Mouse (Mus musculus): Measurements from ENCODE around the gene Ubxn10. TPM values are rescaled to one million over a fixed set of nuclear protein-coding genes. Genes with fewer than 3 reads are reported as not detected.

The Ubxn10 gene
- polyA plus RNA-seq, 1 experiment from 2014 or later, result 4.6 TPM

DNA sequence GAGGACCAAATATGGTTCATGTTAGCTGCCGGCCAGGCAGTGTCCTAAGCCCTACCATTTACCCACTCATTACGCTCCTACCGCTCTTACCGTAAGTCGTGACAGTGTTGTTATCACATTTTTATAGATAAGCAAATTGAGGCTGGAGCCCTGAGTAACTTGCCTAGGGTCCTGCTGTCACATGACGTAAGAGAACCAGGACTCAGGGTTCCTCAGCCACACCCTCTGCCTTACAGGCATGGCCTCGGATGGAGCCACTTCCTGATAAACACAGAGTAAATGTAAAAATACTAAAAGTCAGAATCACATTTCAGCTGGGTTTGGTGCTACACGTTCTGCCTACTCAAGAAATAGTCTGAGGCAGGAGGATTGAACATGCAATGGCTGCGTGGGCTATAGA lies 17.5 kb upstream of the Ubxn10 start:
- H3K27ac ChIP-seq, result no peak overlapping the region

DNA sequence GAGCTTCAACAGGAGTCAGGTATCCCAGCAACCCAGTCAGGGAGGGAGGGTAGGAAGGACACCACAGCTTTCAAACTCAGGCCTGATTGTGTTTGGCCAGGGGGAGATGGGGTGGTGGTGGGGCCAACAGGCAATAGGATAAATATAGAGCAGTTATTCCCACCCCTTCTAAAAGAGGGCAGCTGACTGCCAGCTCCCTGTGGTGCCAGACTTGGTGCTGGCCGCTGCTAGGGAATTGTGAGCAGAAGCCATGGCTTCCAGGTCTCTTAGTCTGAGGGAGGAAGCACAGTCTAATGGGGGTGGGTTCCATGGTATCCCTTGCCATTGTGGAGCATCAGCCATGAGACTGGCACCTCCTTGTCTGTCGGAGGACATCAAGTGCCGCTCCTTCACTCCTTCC lies 16.6 kb upstream of the Ubxn10 start:
- peaks cover 5% of the 10 kb centered on the region; the same call in 1 of the 2 replicates for H3K9me3 ChIP-seq
- H3K4me1 ChIP-seq (replicated peaks), result peaks cover 35% of the 10 kb centered on the region
- H3K36me3 ChIP-seq, result no peaks in the 10 kb centered on the region
- H3K27ac ChIP-seq, result no peak overlapping the region
- H3K27me3 ChIP-seq (ENCODE audit: insufficient read depth, poor library complexity, severe bottlenecking), result no peaks in the 10 kb centered on the region
- DNase-seq (ENCODE audit: low spot score), result no peak
- WGBS, result 85% methylated on average over 3 of the region's 3 CpGs
- H3K4me3 ChIP-seq, result no peak overlapping the region

More for the DNA sequence above, 17.5 kb upstream of the Ubxn10 start:
- no peaks in the 10 kb centered on the region for H3K36me3 ChIP-seq
- peaks cover 5% of the 10 kb centered on the region; the same call in 1 of the 2 replicates for H3K9me3 ChIP-seq
- H3K27me3 ChIP-seq (ENCODE audit: insufficient read depth, poor library complexity, severe bottlenecking), result no peaks in the 10 kb centered on the region
- no peak for DNase-seq (ENCODE audit: low spot score)
- 88% methylated on average over 9 of the region's 9 CpGs for WGBS
- no peak overlapping the region for H3K4me3 ChIP-seq
- peaks cover 29% of the 10 kb centered on the region for H3K4me1 ChIP-seq (replicated peaks)

- no peak for DNase-seq (ENCODE audit: low spot score)
- 89% methylated on average over 6 of the region's 6 CpGs for WGBS
- Histone ChIP-seq H3K36me3 (no peaks in the 10 kb centered on the region), H3K4me3 (no peak overlapping the region), H3K27ac (no peak overlapping the region), H3K9me3 (peaks cover 5% of the 10 kb centered on the region; the same call in 1 of the 2 replicates), H3K27me3 (ENCODE audit: insufficient read depth, poor library complexity, severe bottlenecking) (no peaks in the 10 kb centered on the region), H3K4me1 (replicated peaks) (peaks cover 44% of the 10 kb centered on the region)
These were observed 15.6 kb upstream of the Ubxn10 start for GRCm38 (mm10) chr4:138752603-138753002.

DNA sequence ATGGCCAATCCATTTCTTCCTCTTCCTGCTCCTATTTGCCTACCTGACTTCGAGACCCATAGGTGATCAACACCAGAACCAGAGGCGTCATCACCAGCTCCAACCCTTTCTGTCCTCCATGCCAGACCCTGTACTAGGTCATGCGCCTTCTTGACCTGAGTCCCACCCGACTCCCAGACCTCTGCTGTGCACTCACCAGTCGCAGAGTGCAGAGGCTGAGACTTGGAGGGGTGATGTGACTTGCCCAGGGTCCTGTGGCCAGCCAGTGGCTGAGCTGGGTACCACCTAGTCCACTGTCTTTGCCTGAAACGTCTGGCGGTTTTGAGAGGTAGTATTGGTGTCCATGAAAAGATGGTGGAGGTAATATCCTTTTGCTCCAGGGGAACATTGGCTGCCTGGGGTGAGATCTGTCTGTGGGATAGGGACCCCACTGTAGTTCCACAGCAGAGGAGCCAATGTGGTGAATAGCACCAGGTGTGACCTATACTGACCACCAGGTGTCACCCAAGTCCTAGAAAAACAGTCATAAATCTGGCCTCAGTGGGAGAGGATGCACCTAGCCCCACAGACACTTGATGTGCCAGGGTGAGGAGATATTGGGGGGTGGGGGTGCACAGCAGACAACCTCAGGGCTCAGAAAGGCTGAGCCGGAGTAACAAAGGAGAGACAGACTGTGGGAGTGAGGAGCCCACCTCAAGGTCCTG lies 11.6 kb upstream of the Ubxn10 start:
- 65% methylated on average over 8 of the region's 8 CpGs for WGBS
- Histone ChIP-seq H3K4me1 (replicated peaks) (peaks cover 41% of the 10 kb centered on the region), H3K27ac (peak overlapping the region; percentile 50; the same call in 1 of the 2 replicates), H3K36me3 (no peaks in the 10 kb centered on the region), H3K9me3 (peaks cover 5% of the 10 kb centered on the region; the same call in 1 of the 2 replicates), H3K4me3 (no peak overlapping the region), H3K27me3 (ENCODE audit: insufficient read depth, poor library complexity, severe bottlenecking) (peaks cover 4% of the 10 kb centered on the region; the same call in 1 of the 2 replicates)
- DNase-seq (ENCODE audit: low spot score), result peak; percentile 40

DNA sequence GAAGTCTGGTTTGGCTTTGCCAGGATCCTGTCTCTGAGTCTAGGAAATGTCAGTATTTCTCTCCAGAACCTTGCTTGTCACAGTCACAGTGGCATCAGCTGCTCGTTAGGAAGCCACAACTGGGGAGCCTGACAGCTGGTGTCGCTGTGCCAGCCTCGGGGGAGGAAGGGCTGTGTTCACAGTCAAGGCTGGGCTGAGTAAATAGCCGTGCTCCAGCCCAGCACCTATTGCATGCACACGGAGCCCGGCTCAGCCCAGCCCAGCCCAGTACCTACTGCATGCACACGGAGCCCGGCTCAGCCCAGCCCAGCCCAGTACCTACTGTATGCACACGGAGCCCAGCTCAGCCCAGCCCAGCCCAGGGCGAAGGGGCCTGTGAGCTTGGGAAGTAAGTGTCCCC lies 10.9 kb upstream of the Ubxn10 start:
- Histone ChIP-seq H3K9me3 (peaks cover 5% of the 10 kb centered on the region; the same call in 1 of the 2 replicates), H3K4me3 (no peak overlapping the region), H3K36me3 (no peaks in the 10 kb centered on the region), H3K4me1 (replicated peaks) (peaks cover 46% of the 10 kb centered on the region), H3K27ac (0 out of 2 replicates have a peak overlapping the region, but pooled peaks have one; percentile 50), H3K27me3 (ENCODE audit: insufficient read depth, poor library complexity, severe bottlenecking) (peaks cover 4% of the 10 kb centered on the region; the same call in 1 of the 2 replicates)
- no peak for DNase-seq (ENCODE audit: low spot score)
- 63% methylated on average over 10 of the region's 10 CpGs for WGBS

- Histone ChIP-seq H3K4me3 (no peak overlapping the region), H3K27me3 (ENCODE audit: insufficient read depth, poor library complexity, severe bottlenecking) (peaks cover 4% of the 10 kb centered on the region; the same call in 1 of the 2 replicates), H3K4me1 (replicated peaks) (peaks cover 50% of the 10 kb centered on the region), H3K9me3 (no peaks in the 10 kb centered on the region), H3K36me3 (no peaks in the 10 kb centered on the region), H3K27ac (0 out of 2 replicates have a peak overlapping the region, but pooled peaks have one; percentile 50)
- 91% methylated on average over 9 of the region's 9 CpGs for WGBS
- DNase-seq (ENCODE audit: low spot score), result no peak
These were observed 9.9 kb upstream of the Ubxn10 start for GRCm38 (mm10) chr4:138746866-138747265.

DNA sequence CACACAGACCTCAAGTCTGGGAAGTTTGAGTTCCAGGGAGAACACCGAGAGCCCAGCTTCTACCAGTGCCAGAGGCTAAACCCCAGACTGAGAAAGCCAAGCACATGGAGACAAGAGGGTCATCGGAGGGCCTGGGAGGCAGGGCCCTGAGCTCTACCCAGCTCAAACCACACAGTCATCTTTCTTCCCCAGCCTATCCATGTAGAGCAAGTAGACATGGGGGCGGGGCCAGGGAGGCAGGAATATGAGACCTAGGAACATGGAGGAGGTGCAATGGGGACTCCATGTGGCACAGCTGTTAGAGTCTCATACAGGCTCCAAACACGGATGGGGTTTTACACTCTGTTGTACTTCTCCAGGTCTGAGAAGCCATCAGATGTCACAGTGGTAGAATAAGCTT lies 8.9 kb upstream of the Ubxn10 start:
- peak; percentile 49 for DNase-seq (ENCODE audit: low spot score)
- peaks cover 4% of the 10 kb centered on the region; the same call in 1 of the 2 replicates for H3K27me3 ChIP-seq (ENCODE audit: insufficient read depth, poor library complexity, severe bottlenecking)
- 68% methylated on average over 4 of the region's 4 CpGs for WGBS
- H3K27ac ChIP-seq, result peak overlapping the region; percentile 50; the same call in 1 of the 2 replicates
- no peaks in the 10 kb centered on the region for H3K36me3 ChIP-seq
- peaks cover 50% of the 10 kb centered on the region for H3K4me1 ChIP-seq (replicated peaks)
- H3K9me3 ChIP-seq, result no peaks in the 10 kb centered on the region
- no peak overlapping the region for H3K4me3 ChIP-seq

DNA sequence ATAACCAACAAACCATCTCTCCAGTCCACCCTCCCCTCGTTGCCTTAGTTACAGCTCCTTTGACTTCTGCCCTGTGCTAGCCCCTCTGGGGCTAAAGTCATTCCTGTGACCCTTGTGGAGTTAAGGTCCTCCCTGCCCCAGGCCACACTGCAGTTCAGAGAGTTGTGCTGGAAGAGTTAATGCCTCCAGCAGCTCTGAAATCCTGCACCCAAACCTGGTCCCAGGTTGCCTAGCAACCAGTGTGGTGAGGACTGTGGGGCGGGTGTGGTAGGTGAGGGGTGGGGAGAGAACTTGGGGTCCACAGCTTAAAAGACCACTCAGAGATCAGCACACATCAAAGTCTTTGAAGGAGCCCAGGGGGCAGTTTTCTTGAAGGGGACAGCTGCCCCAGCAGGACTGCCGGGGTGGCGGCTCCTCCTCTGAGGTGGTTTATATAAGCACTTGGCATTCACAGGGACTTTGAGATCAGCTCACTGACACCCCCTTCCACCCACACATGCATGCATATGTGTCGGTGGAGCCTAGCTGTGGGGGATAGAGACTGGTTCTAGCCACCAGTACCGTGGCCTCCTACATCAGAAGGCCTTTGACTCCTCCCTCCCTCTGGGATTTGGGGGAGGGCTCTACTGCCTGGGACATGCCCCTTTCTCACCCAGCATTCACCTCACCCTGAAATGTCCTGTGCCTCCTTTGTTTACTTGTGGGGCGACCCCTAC lies 2.3 kb upstream of the Ubxn10 start:
- DNase-seq (ENCODE audit: low spot score), result peak; percentile 40
- no peaks in the 10 kb centered on the region for H3K36me3 ChIP-seq
- WGBS, result 12% methylated on average over 7 of the region's 7 CpGs
- H3K27ac ChIP-seq, result peak overlapping the region; percentile 69
- no peaks in the 10 kb centered on the region for H3K9me3 ChIP-seq
- H3K4me1 ChIP-seq (replicated peaks), result peaks cover 42% of the 10 kb centered on the region
- H3K27me3 ChIP-seq (ENCODE audit: insufficient read depth, poor library complexity, severe bottlenecking), result no peaks in the 10 kb centered on the region
- no peak overlapping the region for H3K4me3 ChIP-seq

- 90% methylated on average over 4 of the region's 4 CpGs for WGBS
- Histone ChIP-seq H3K27me3 (ENCODE audit: insufficient read depth, poor library complexity, severe bottlenecking) (no peaks in the 10 kb centered on the region), H3K36me3 (no peaks in the 10 kb centered on the region), H3K4me3 (no peak overlapping the region), H3K27ac (no peak overlapping the region), H3K4me1 (replicated peaks) (peaks cover 31% of the 10 kb centered on the region), H3K9me3 (no peaks in the 10 kb centered on the region)
- DNase-seq (ENCODE audit: low spot score), result no peak
These were observed 2.1 kb downstream of the Ubxn10 start for GRCm38 (mm10) chr4:138734863-138735262.

GRCm38 (mm10) chr4:138734105-138734504 lies 2.9 kb downstream of the Ubxn10 start:
- DNase-seq (ENCODE audit: low spot score), result no peak
- WGBS, result 75% methylated on average over 7 of the region's 7 CpGs
- Histone ChIP-seq H3K36me3 (no peaks in the 10 kb centered on the region), H3K9me3 (no peaks in the 10 kb centered on the region), H3K27ac (0 out of 2 replicates have a peak overlapping the region, but pooled peaks have one; percentile 40), H3K27me3 (ENCODE audit: insufficient read depth, poor library complexity, severe bottlenecking) (no peaks in the 10 kb centered on the region), H3K4me1 (replicated peaks) (peaks cover 30% of the 10 kb centered on the region), H3K4me3 (no peak overlapping the region)

- WGBS, result 29% methylated on average over 9 of the region's 9 CpGs
- Histone ChIP-seq H3K9me3 (no peaks in the 10 kb centered on the region), H3K4me3 (no peak overlapping the region), H3K27me3 (ENCODE audit: insufficient read depth, poor library complexity, severe bottlenecking) (no peaks in the 10 kb centered on the region), H3K4me1 (replicated peaks) (peaks cover 30% of the 10 kb centered on the region), H3K27ac (peak overlapping the region; percentile 67), H3K36me3 (no peaks in the 10 kb centered on the region)
- DNase-seq (ENCODE audit: low spot score), result peak; percentile 41
These were observed 7.8 kb downstream of the Ubxn10 start for GRCm38 (mm10) chr4:138729018-138729703.

GRCm38 (mm10) chr4:138725751-138726150 lies 11.2 kb downstream of the Ubxn10 start:
- Histone ChIP-seq H3K9me3 (no peaks in the 10 kb centered on the region), H3K27ac (peak overlapping the region; percentile 85), H3K4me3 (0 out of 2 replicates have a peak overlapping the region, but pooled peaks have one; percentile 50), H3K36me3 (no peaks in the 10 kb centered on the region), H3K27me3 (ENCODE audit: insufficient read depth, poor library complexity, severe bottlenecking) (no peaks in the 10 kb centered on the region; the same call in 1 of the 2 replicates), H3K4me1 (replicated peaks) (peaks cover 57% of the 10 kb centered on the region)
- WGBS, result 85% methylated on average over 5 of the region's 5 CpGs
- DNase-seq (ENCODE audit: low spot score), result no peak

All from hindbrain, embryonic 10.5 days (tissue).